Mouse (Mus musculus): ENCODE measurements around the gene Sh3bp2.

- no peak for TF ChIP-seq POLR2A (IDR thresholded peaks at IDR 0.05; ENCODE audit: insufficient read length, low read depth)
- TF ChIP-seq MAX (IDR thresholded peaks at IDR 0.05; ENCODE audit: low read depth) = no peak
- TF ChIP-seq USF1 (IDR thresholded peaks at IDR 0.05; ENCODE audit: low read depth) = no peak
- peak; percentile 11 for TF ChIP-seq POLR2AphosphoS2 (IDR thresholded peaks at IDR 0.05; ENCODE audit: insufficient read length, low read depth)
These were observed 9.3 kb downstream of the Sh3bp2 start for GRCm38 (mm10) chr5:34534776-34535581.
